Mouse (Mus musculus) lung, adult 2 months (tissue): Measurements from ENCODE around the gene D230025D16Rik. TPM values are rescaled to one million over a fixed set of nuclear protein-coding genes. Genes with fewer than 3 reads are reported as not detected.
"Not testable (repeated sequence)": the region's sequence is repeated elsewhere in the genome, so short reads cannot be mapped to it uniquely, and the experiment has no call there.

Experiments
- DNase-seq: peaks from one replicate; pipeline ENCODE4 v3.0.0; 2022
- H3K4me1 ChIP-seq: fragments of 200-500 bp; 2 replicates; pipeline ENCODE4 v1.6.1; 2011; ENCODE audit warnings: low read length; ENCODE audit not compliant: control insufficient read depth, insufficient read depth
- H3K4me3 ChIP-seq: fragments of 200-500 bp; replicated peaks from 2 replicates; pipeline ENCODE3; 2011; ENCODE audit warnings: low read depth, mild to moderate bottlenecking, control low read depth, low read length; ENCODE audit errors: extremely low read depth
- CTCF ChIP-seq: fragments of 200-500 bp; IDR thresholded peaks from 2 replicates; pipeline ENCODE4 v1.5.1; 2011; ENCODE audit warnings: mild to moderate bottlenecking, low read length, control low read depth; ENCODE audit not compliant: insufficient read depth
- POLR2A ChIP-seq: fragments of 200-500 bp; IDR thresholded peaks from 2 replicates; pipeline ENCODE4 v1.6.1; 2011; ENCODE audit warnings: low read depth, mild to moderate bottlenecking, control low read depth, low read length, borderline replicate concordance; ENCODE audit errors: extremely low read depth
- WGBS: fragments of 180-500 bp; shearing (Covaris S2); methylation state at CpG from one replicate; pipeline ENCODE4 v1.1.7; 2018; 5-methylcytosine and 5-hydroxymethylcytosine counted together
- polyA plus RNA-seq: library from polyadenylated mRNA; depleted of rRNA; stranded (reverse); fragments of >200 nt; gene quantifications from 2 replicates; pipeline ENCODE4 v1.2.3, GENCODE M21; 2012

Gene D230025D16Rik
- polyA plus RNA-seq, 1 experiment, result 64.8 TPM

DNA sequence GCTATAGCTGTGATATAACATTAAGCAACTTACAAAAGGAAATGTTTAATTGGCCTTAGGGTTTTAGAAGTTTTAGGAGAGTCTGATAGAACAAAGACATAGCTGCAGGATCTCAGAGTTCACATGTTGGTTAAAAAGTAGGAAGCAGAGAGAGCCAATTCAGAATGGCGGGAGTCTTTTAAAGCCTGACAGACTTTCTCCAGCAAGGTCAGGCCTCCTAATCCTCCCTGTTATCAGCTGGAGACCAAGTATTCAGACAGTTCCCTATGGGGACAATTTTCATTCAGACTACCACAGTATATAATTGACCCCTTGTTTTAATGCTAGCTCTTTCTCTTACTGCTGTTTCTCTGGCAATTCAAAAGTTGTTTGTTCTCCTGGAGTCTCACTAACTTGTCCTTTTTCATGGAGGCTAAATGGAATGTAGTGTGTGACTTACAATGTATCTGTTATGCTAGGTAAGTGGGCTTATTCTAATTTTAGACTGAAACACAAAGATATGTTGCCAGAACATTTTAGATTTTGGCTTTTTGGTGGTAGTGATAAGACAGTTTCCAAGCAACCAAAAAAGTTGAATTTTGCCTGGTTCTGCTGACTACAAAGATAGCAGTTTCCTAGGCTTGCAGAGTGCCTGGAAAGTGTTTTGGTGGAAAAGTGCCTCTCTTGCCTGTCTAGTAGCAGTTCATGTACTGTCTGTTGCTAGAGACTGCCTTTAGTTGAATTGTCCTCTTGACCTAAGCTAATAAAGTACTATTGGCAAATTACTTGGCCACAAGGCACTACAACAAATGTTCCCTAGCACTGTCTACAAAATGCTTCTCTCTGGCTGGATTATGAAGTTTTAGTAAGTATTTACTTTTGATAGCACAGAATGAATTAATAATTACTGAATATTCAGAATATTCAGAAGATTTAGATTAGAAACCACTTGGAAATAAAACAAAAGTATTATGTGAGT, 15.5 kb upstream of the D230025D16Rik start:
- no peaks in the 10 kb centered on the region for H3K4me1 ChIP-seq
- 67% methylated on average over 1 of the region's 1 CpGs for WGBS
- no peak for DNase-seq
- H3K4me3 ChIP-seq, result no peak overlapping the region
- TF ChIP-seq CTCF, result no peak
- no peak for TF ChIP-seq POLR2A

DNA sequence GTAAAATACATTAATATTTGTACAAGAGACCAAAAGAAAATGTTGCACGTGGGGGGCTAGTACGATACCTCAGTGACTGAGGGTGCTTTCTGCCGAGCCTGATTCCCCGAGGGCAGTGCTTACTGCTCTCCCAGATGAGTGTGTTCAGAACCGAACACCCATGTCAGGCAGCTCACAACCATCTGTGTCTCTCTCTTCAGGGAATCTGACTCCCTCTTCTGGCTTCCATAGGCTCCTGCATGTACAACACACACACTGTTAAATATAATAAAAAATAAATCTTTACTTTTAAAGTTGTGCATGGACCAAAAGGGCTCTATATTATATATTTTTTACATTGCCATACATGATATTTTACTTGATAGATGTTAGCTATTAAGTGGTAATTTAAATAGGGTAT, 10.8 kb upstream of the D230025D16Rik start:
- no peak for DNase-seq
- no peaks in the 10 kb centered on the region for H3K4me1 ChIP-seq
- 88% methylated on average over 5 of the region's 5 CpGs for WGBS
- no peak for TF ChIP-seq CTCF
- no peak for TF ChIP-seq POLR2A
- H3K4me3 ChIP-seq, result no peak overlapping the region

DNA sequence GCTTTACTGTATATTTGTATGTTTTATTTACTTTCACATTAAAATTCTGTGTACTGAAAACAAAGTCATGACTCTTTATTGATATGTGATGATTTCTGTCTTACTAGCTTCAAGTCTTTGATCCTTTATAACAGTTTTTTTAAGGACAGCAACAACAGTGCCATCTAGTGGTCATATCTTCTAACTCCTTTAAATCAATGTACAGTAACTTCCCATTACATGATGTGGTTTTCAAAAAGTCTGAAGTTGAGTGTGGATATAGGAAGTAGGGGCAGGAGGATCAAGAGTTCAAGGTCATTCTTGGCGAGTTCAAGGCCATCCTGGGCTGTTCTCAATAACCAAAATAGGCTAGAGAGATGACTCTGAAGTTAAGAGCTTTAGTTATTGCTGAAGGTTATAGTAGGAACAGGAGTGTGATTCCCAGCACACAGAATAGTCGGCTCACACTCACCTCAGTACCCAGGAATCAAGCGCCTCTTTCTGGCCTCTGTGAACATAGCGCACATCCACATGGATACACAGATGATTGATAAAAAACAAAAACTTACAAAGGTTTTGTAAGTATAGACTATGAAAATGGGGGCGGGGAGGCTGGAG, 6.9 kb upstream of the D230025D16Rik start:
- 75% methylated on average over 5 of the region's 5 CpGs for WGBS
- TF ChIP-seq POLR2A (no peak), CTCF (peak; percentile 55; the same call in 1 of the 2 replicates)
- H3K4me1 ChIP-seq, result no peaks in the 10 kb centered on the region
- no peak for DNase-seq
- H3K4me3 ChIP-seq, result no peak overlapping the region

DNA sequence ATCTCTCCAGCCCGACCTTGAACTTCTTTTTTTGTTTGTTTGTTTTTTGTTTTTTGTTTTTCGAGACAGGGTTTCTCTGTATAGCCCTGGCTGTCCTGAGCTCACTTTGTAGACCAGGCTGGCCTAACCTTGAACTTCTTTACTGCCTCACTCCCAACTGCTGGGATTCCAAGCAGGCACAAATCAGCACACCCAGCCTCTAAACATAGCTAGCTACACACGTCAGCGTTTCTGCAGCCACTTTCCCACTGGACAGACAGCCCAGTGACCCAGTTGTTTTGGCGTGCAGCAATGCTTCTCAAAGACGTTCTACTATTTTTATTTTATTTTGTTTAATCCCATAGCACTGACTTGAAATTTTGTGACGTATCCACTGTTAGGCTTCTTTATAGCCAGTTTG, 1.1 kb upstream of the D230025D16Rik start:
- 66% methylated on average over 7 of the region's 7 CpGs for WGBS
- no peak overlapping the region for H3K4me3 ChIP-seq
- TF ChIP-seq CTCF, result no peak
- no peak for TF ChIP-seq POLR2A
- H3K4me1 ChIP-seq, result peaks cover 3% of the 10 kb centered on the region; the same call in 1 of the 2 replicates
- DNase-seq, result no peak

DNA sequence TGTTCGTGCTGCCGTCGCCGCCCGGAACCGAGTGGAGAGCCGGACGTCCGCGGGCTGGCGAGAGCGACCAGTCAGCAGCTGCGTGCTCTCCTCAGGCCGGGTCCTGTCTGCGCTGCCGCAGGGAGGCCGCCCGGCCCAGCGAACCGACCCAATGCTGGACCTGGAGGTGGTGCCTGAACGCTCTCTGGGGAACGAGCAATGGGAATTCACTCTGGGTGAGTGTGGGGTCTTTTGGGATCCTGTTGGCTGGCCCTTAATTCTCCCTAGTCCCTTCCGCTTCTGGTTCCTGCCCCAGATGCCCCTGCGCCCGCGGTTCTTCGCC, 288 bp downstream of the D230025D16Rik start:
- DNase-seq, result no peak
- Histone ChIP-seq H3K4me1 (peaks cover 7% of the 10 kb centered on the region), H3K4me3 (peak overlapping the region; percentile 84)
- TF ChIP-seq CTCF, result no peak
- 0 out of 2 replicates have a peak, but pooled peaks have one; percentile 25 for TF ChIP-seq POLR2A
- under 1% methylated on average over 27 of the region's 27 CpGs for WGBS

DNA sequence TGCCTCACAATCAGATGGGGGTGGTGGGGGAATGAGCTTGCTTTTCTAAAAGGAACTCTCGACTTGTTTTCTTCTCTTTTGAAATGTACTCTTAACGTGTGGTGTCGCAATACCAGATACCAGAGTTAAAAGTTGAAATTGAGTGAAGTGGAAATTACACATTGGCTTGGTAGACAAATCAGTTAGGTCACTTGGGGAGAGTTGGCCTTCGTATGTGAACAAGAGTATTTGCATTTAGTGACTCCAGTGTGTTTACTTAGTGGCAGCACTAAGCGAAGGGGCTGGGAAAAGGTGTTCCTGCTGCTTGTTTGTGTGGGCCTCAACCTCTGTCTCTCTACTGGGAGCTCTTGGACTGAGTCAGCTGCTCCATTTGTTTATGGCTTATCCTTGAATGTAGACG, 972 bp downstream of the D230025D16Rik start:
- TF ChIP-seq POLR2A (no peak), CTCF (no peak)
- WGBS, result 6% methylated on average over 6 of the region's 6 CpGs
- peak; percentile 46 for DNase-seq

DNA sequence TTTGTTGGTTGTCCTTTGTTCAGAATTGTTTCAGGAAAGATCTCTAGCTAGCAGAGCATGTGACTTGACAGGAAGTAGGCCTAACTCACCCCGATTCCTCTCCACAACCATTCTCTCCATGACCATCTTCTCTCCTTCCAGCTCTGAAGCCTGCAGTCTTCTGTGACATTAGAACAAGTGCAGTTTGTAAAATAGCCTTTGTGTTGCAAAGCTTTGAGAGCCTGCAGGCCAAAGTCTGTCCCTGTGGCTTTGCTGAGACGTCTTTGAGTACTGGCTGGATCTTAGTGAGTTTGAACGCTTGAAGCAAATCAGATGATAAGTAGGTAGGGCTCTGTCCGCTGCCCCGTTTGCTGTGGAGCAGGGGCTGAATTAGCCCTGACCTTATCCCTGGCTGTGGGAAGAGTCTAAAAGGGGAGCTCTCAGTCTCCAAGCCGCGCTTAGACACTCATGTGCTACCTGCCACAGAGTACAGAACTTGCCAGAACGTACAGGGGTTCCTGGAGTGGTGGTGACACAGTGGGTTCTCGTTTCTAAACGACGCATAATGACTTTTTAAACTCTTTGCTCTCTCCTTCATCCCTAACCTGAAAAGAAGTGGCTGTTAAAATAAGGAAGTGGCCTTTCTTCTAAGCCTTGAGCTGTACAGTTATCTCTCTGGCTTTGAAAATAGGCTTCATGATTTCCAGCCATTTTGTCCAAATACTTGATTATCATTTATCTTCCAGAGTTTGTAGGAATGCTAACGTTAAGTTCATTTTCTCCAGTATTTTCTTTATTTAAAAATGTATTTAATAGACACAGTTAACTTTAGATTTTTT, 6.8 kb downstream of the D230025D16Rik start:
- 66% methylated on average over 12 of the region's 12 CpGs for WGBS
- Histone ChIP-seq H3K4me1 (peaks cover 11% of the 10 kb centered on the region), H3K4me3 (no peak overlapping the region)
- no peak for DNase-seq
- TF ChIP-seq POLR2A, result no peak
- no peak for TF ChIP-seq CTCF

More for the DNA sequence above, 972 bp downstream of the D230025D16Rik start:
- peaks cover 7% of the 10 kb centered on the region for H3K4me1 ChIP-seq
- H3K4me3 ChIP-seq, result peak overlapping the region; percentile 84

GRCm38 (mm10) chr8:105232321-105232693, 7.4 kb downstream of the D230025D16Rik start:
- peaks cover 11% of the 10 kb centered on the region for H3K4me1 ChIP-seq
- H3K4me3 ChIP-seq, DNase-seq: not testable (repeated sequence)
- WGBS, result 87% methylated on average over 4 of the region's 4 CpGs

- H3K4me3 ChIP-seq, result no peak overlapping the region
- 33% methylated on average over 1 of the region's 1 CpGs for WGBS
Observed at GRCm38 (mm10) chr8:105233126-105233935, 8.4 kb downstream of the D230025D16Rik start.

More at GRCm38 (mm10) chr8:105233126-105233935, 8.4 kb downstream of the D230025D16Rik start:
- TF ChIP-seq POLR2A (no peak), CTCF (no peak)
- DNase-seq, result no peak
- H3K4me1 ChIP-seq, result peaks cover 11% of the 10 kb centered on the region
